Mouse (Mus musculus) heart, embryonic 10.5 days (tissue): ENCODE measurements around the gene Stil. TPM values are rescaled to one million over a fixed set of nuclear protein-coding genes. Genes with fewer than 3 reads are reported as not detected.
A peak's percentile ranks its signal among the peaks of the same experiment; 100 is the strongest.

Experiments
- DNase-seq: peaks from one replicate; pipeline ENCODE4 v3.0.0-alpha.2; 2017; ENCODE audit warnings: low spot score
- H3K27ac ChIP-seq: fragments of 300-500 bp; sonication (generic); 2 replicates; pipeline ENCODE4 v1.5.1; 2016; ENCODE audit warnings: mild to moderate bottlenecking
- H3K27me3 ChIP-seq: fragments of 300-500 bp; sonication (generic); 2 replicates; pipeline ENCODE4 v1.6.1; 2016; ENCODE audit warnings: mild to moderate bottlenecking; ENCODE audit not compliant: poor library complexity, insufficient read depth, severe bottlenecking
- H3K36me3 ChIP-seq: fragments of 300-500 bp; sonication (generic); 2 replicates; pipeline ENCODE4 v1.6.1; 2016; ENCODE audit warnings: mild to moderate bottlenecking, moderate library complexity
- H3K4me1 ChIP-seq: fragments of 300-500 bp; sonication (generic); 2 replicates; pipeline ENCODE4 v1.6.1; 2016; ENCODE audit warnings: mild to moderate bottlenecking
- H3K4me3 ChIP-seq: fragments of 300-500 bp; sonication (generic); 2 replicates; pipeline ENCODE4 v1.5.1; 2016; ENCODE audit warnings: mild to moderate bottlenecking, moderate library complexity
- H3K9me3 ChIP-seq: fragments of 300-500 bp; sonication (generic); 2 replicates; pipeline ENCODE4 v1.6.1; 2016; ENCODE audit warnings: mild to moderate bottlenecking, moderate library complexity
- WGBS: fragments of 180-500 bp; shearing (Covaris S2); methylation state at CpG from one replicate; pipeline ENCODE4 v1.1.7; 2016; 5-methylcytosine and 5-hydroxymethylcytosine counted together
- polyA plus RNA-seq: library from polyadenylated mRNA; unstranded; fragments of >200 nt; fragmentation: Nextera tagmentation; extraction: Ambion mirVana; gene quantifications from 2 replicates; pipeline ENCODE4 v1.2.1, GENCODE M21; 2016

Gene Stil
- polyA plus RNA-seq, 1 experiment from 2014 or later: 13.0 TPM

DNA sequence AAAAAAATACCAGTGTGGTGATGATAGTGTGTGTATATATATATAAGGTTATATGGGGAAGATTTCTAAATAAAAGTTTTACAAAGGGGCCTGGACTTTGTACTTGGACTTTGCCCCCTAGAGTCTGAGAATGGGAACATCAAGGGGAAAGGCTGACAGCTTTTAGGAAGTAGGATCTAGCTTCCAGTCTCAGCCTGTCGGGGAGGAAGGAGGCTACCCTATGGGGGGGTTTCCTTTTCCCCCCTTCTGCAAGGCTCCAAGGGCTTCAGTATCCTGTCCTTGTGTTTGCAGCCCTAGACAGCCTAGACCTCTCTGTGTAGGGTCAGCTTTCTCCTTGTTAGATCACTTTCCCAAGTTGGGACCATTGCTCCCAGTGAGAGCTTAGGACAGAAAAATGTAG, 71.7 kb downstream of the Stil start:
- 12% methylated on average over 1 of the region's 1 CpGs for WGBS

DNA sequence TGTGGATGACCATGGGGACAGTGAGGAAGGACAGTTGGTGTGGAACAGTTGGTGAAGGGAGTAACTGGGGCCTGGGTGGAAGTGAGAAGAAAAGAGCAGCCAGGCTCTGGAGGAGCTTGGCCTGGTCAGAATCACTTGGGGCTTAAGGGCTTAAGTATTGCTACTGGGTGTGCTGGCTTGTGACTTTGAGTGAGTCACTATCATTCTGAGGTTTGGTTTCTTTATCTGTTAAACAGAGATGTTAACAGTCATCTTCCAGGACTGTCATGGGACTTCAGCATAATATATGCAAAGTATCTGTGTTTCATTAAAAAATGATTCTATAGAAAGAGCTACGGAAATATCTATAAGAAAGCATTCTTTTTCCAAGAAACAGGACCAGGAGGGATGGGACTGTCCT, 74.8 kb downstream of the Stil start:
- Histone ChIP-seq H3K36me3 (no peaks in the 10 kb centered on the region), H3K9me3 (no peaks in the 10 kb centered on the region), H3K4me3 (no peak overlapping the region), H3K4me1 (peaks cover 18% of the 10 kb centered on the region), H3K27ac (peak overlapping the region; percentile 13; the same call in 1 of the 2 replicates), H3K27me3 (peaks cover 52% of the 10 kb centered on the region)
- no peak for DNase-seq
- 83% methylated on average over 1 of the region's 1 CpGs for whole genome bisulfite sequencing

More for the DNA sequence above, 71.7 kb downstream of the Stil start:
- DNase-seq: no peak
- H3K27me3 ChIP-seq: peaks cover 64% of the 10 kb centered on the region
- H3K36me3 ChIP-seq: peaks cover 10% of the 10 kb centered on the region; the same call in 1 of the 2 replicates
- H3K4me1 ChIP-seq: peaks cover 7% of the 10 kb centered on the region; the same call in 1 of the 2 replicates
- no peak overlapping the region for H3K27ac ChIP-seq
- H3K4me3 ChIP-seq: no peak overlapping the region
- H3K9me3 ChIP-seq: no peaks in the 10 kb centered on the region

DNA sequence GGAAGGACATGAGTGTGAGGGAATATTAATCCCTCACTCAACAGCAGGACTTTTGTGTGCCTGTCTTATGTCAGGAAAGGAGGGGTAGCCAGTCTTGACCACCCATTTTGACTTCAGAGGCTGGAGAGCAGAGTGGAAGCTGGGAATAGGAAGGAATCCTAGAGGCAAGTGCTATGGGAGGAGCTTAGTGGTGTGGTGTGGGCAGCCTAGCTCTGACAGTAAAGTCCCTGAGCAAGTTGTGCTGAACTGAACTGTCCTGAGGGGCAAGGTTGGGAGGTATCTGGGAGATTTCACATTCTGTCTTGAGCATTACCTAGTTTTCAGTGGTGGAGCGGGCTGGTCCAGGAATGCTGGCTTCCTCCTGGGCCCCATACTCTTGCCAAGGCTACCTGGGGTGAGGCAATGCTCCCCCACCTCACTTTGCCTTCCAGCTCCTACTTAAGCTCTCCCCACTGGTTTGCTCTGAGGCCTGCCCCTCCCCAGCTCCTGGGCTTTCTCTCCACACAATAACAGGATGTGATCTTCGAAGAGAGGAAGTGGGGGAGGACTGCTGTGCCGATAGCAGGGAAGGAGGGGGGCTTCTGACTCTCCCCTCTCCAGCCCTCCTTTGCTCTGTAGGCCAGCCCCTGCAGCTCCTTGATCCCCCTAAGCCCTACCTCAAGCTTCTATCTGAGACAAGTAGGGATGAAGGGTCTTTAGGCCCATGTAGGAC, 75.4 kb downstream of the Stil start:
- WGBS: 41% methylated on average over 3 of the region's 3 CpGs
- no peak overlapping the region for H3K4me3 ChIP-seq
- H3K36me3 ChIP-seq: no peaks in the 10 kb centered on the region
- H3K4me1 ChIP-seq: peaks cover 22% of the 10 kb centered on the region
- H3K9me3 ChIP-seq: no peaks in the 10 kb centered on the region
- peaks cover 52% of the 10 kb centered on the region for H3K27me3 ChIP-seq
- peak overlapping the region; percentile 60; the same call in 1 of the 2 replicates for H3K27ac ChIP-seq
- no peak for DNase-seq

DNA sequence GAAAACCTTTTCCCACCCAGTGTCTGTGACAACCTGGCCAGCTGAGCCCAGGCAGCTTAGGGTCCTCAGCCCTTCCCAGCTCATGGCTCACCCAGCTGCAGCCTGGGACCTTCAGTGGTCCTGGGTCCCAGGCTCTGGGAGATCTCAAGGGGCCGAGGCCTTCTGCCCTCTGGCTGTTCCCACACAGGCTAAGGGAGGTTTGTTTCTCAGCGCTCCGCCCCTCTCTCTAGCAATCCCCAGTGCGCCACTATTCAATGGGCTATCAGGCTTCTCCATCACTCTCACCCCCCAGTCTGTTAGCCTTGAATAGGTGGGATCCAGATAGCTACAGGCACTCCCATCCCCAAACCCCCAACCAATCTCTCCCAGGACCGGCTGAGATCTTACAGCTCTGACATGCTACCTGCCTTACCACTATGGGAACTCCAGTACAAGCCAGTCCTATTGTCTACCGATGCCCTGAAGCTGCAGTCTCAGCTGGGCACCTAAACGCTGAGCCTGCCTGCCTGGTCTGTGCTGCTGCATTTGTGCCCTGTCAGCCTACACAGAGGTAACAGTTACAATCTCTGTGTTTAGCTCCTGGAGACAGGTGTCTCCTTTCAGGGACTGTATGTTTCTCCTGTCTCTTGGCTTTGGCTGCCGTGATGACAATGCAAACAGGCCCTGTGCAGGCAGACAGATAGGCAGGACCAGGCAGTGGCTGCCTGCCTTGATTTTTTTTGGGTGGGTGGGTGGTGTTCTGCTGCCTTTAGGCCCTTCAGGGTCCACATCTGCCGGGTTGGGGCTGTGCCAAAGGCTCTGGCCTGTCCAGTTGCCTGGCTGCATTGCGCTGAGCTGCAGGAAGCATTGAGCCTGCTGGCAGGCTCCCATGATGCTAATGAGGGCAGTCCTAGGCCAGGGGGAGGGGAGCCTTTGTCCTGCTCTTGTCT, 79.2 kb downstream of the Stil start:
- no peaks in the 10 kb centered on the region for H3K36me3 ChIP-seq
- no peak for DNase-seq
- 30% methylated on average over 10 of the region's 10 CpGs for WGBS
- H3K4me1 ChIP-seq: peaks cover 22% of the 10 kb centered on the region
- H3K27ac ChIP-seq: peak overlapping the region; percentile 70
- peaks cover 58% of the 10 kb centered on the region for H3K27me3 ChIP-seq
- H3K9me3 ChIP-seq: no peaks in the 10 kb centered on the region
- H3K4me3 ChIP-seq: 0 out of 2 replicates have a peak overlapping the region, but pooled peaks have one; percentile 18

DNA sequence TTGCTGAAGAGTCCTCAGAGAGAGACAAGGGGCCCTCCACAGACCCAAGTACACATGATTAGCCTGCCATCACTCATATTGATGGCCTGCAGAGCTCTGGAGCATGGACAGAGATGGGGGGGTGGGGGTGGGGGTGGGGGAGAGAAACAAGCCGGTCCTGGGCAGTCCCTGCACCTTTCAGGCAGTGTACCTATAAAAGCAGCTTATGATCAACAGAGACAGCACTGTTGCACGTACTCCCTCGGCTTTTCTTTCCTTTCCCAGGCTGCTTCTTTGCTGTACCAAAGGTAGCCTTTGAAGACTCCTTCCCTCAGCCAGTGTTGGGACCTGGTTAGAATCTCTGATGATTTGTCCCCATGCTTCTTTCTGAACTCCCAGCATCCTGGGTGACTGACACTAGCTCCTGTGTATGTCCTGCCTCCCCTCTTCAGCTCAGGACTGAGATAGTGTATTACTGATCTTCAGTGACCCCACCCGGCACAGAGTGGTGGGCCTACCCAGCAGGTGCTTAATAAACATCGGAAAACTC, 79.9 kb downstream of the Stil start:
- Histone ChIP-seq H3K4me3 (0 out of 2 replicates have a peak overlapping the region, but pooled peaks have one; percentile 18), H3K36me3 (no peaks in the 10 kb centered on the region), H3K27me3 (peaks cover 58% of the 10 kb centered on the region), H3K27ac (peak overlapping the region; percentile 70), H3K9me3 (no peaks in the 10 kb centered on the region), H3K4me1 (peaks cover 22% of the 10 kb centered on the region)
- no peak for DNase-seq
- WGBS: 26% methylated on average over 5 of the region's 5 CpGs

DNA sequence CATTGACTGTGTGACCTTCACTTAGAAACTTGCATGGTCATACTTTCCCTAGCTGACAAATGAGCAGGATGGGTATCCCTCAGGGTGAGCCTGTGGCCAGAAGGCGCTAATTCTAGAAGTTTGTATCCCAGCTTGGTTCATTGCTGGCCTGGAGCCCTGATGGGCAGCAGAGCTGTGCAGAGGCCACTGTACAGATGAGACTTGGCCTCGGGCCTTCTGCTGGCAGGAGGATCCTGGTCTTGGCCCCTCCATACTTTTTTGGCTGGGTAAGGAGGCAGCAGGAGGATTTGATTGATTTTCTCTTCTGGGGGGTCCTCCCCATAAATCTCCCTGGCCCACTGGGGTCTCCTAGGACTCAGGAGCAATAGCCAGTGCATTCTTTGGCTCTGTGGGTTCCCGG, 83.1 kb downstream of the Stil start:
- peaks cover 15% of the 10 kb centered on the region for H3K4me1 ChIP-seq

DNA sequence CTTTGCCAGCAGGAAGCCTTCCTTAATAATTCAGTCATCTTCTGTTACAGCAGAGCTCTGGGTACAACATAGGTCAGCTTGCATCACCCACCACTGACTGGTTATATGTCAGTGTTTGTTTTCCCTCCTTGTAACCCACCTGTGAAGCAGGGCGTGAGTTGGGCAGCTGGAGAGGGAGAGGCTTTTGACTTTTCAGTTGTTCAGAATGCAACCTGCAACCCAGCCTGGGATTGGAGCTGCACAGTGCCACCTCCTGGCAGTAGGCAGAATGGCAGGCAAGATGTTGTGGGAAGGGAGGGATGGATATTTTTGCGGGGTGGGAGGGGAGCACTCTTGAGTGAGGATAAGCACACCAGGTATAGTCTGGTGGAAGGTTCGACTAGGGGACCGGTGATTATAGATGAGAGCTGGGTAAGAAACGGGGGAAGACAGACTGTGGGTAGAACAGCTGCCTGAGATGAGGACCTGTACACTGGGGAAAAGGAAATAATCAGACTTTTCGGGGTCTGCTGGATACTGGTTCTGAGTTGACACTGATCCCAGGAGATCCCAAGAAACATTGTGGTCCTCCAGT, 85.7 kb downstream of the Stil start:
- 17% methylated on average over 6 of the region's 6 CpGs for WGBS
- Histone ChIP-seq H3K9me3 (no peaks in the 10 kb centered on the region), H3K4me1 (peaks cover 7% of the 10 kb centered on the region), H3K27me3 (peaks cover 78% of the 10 kb centered on the region), H3K36me3 (no peaks in the 10 kb centered on the region), H3K4me3 (no peak overlapping the region), H3K27ac (no peak overlapping the region)
- DNase-seq: no peak

More for the DNA sequence above, 83.1 kb downstream of the Stil start:
- no peak for DNase-seq
- H3K36me3 ChIP-seq: no peaks in the 10 kb centered on the region
- no peak overlapping the region for H3K4me3 ChIP-seq
- WGBS: 79% methylated on average over 3 of the region's 3 CpGs
- H3K27me3 ChIP-seq: peaks cover 64% of the 10 kb centered on the region
- H3K9me3 ChIP-seq: no peaks in the 10 kb centered on the region
- H3K27ac ChIP-seq: no peak overlapping the region

DNA sequence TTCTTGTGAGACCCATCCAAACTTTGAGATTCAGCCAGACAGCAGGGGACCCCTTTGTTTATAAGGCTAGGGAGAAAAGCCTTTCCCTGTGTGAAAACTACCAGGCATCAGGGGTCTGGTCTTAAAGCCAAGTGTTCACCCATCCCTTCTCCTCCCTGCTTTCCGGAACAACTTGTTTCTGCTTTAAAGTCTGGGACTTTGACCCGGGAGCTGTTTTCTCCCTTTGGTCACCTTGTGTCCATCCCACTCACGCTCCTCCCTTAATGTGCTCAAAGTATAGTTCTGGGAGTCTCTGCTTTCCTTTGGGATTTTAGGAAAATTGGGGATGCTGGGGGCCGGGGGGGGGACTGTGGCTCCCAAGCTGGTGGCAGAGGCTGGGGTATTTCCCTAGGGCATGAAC, 86.3 kb downstream of the Stil start:
- H3K27me3 ChIP-seq: peaks cover 84% of the 10 kb centered on the region
- no peak for DNase-seq
- no peak overlapping the region for H3K4me3 ChIP-seq
- H3K9me3 ChIP-seq: no peaks in the 10 kb centered on the region
- peaks cover 7% of the 10 kb centered on the region for H3K4me1 ChIP-seq
- 60% methylated on average over 4 of the region's 4 CpGs for WGBS
- no peak overlapping the region for H3K27ac ChIP-seq
- no peaks in the 10 kb centered on the region for H3K36me3 ChIP-seq

DNA sequence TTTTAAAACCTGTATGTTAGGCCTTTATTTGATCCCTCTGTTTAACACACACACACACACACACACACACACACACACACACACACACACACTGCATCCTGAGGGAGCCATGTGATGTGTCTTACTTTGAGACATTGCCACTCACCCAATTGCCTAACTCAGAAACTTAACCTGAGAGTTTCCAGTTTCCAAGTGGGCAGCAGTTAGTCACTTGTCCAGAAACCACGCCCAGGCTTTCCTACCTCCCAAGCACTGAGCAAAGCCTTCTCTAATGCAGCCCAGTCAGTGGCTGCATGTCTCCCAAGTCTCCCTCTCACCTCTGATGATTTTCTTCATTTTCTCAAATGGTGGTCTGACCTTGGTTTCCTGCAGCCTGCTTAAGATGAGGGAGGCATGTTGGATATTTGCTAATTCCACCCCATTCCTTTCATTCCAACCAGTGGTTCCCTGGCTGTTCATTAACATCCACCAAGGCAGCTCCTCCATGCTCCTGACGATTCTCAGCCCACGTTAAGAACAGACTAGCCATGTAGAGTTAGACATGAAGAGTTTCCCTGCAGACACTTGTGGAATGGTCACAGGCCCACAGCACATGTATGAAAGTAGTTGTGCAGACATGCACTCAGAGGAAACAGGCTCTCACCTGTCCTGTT, 86.9 kb downstream of the Stil start:
- Histone ChIP-seq H3K4me3 (no peak overlapping the region), H3K9me3 (no peaks in the 10 kb centered on the region), H3K4me1 (peaks cover 7% of the 10 kb centered on the region), H3K36me3 (no peaks in the 10 kb centered on the region), H3K27me3 (peaks cover 82% of the 10 kb centered on the region), H3K27ac (no peak overlapping the region)
- no peak for DNase-seq
- 56% methylated on average over 3 of the region's 3 CpGs for WGBS

DNA sequence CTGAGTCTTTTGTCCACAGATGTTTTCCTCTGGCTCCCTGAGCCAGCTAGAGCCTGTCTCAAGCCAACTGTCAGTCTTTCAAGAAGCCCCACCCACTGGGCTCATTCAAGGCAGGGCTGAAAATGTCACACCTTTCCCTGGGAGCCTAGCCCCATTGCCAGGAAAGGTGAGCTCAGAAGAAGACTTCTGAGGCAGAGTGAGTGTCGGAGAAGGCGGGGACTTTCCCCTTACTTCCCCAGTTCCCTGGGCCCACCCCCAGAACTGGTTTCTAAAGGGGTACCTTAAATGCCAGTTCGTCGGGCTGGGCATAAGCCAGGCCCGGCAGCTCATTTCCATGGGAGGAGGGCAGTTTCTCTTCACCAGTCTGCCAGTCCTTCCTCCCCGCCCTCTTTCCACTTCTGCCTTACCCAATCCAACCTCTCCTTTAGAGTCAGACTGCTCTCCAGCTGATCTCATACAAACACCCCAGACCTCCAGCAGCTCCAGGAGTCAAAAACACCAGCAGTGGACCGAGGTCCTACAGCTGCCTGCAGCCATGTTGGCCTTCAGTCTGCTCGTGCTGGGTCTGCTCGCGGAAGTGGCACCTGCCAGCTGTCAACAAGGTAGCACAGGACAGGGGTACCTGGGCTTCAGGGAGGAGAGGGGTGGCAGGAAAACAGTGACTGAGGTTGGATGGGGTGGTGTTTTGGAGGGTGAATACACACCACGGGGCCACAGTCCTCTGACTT, 88.8 kb downstream of the Stil start, which contains the start of gene Pdzk1ip1:
Gene Pdzk1ip1 (plus strand): TSS at position 98 of the 728 bp plus-strand sequence.
- DNase-seq: no peak
- no peaks in the 10 kb centered on the region for H3K36me3 ChIP-seq
- 12% methylated on average over 11 of the region's 11 CpGs for WGBS
- H3K4me3 ChIP-seq: peak within 1 kb of the TSS; percentile 36
- peak within 1 kb of the TSS; percentile 79 for H3K27ac ChIP-seq
- peaks cover 7% of the 10 kb centered on the region for H3K4me1 ChIP-seq
- H3K9me3 ChIP-seq: no peaks in the 10 kb centered on the region
- peaks cover 80% of the 10 kb centered on the region for H3K27me3 ChIP-seq

DNA sequence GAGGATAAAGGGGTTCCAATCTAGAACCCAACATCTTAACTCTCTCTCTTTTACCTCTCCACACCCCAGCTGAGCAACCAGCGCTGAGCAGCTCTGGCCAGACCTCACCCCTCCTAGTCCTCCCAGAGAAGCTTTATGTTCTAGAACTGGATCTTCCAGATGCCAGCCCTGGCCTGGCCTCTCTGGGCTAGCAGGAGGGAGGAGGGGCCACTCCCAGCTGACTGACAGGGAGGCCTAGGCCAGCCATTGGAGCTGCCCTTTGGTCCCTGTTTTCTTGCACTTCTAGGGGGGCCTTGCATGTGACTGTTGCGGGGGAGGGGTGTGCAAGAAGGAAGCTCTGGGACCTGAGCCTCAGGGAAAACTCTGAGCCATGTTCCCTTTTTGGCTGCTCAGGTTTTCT, 90.6 kb downstream of the Stil start:
- DNase-seq: no peak
- H3K9me3 ChIP-seq: no peaks in the 10 kb centered on the region
- no peak overlapping the region for H3K4me3 ChIP-seq
- WGBS: 47% methylated on average over 2 of the region's 2 CpGs
- H3K27ac ChIP-seq: peak overlapping the region; percentile 12; the same call in 1 of the 2 replicates
- H3K4me1 ChIP-seq: peaks cover 10% of the 10 kb centered on the region
- H3K27me3 ChIP-seq: peaks cover 82% of the 10 kb centered on the region
- H3K36me3 ChIP-seq: no peaks in the 10 kb centered on the region

DNA sequence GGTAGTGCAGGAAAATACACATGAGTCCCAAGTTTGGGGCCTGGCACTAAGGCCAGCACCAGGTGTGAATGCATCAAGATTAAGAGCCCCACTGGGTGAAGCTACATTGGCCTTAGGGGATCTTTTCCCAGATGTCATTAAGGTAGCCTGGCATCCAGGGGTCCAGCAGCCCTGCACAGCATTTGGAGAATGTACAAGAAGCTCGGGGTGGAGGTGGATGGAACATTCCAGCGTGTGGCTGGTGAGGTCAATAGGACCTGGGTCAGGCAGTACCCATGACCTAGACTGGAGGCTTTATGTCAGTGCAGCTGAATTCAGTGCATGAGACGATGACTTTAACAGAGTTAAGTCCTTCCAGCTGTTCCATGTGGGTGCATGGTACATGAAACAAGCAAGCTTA, 91.8 kb downstream of the Stil start:
- whole genome bisulfite sequencing: 77% methylated on average over 3 of the region's 3 CpGs
- no peak for DNase-seq
- Histone ChIP-seq H3K4me3 (no peak overlapping the region), H3K9me3 (no peaks in the 10 kb centered on the region), H3K4me1 (peaks cover 22% of the 10 kb centered on the region), H3K36me3 (no peaks in the 10 kb centered on the region), H3K27me3 (peaks cover 89% of the 10 kb centered on the region), H3K27ac (no peak overlapping the region)
